Comparison of ENCODE assay signal across 18 mouse cellular contexts in genomic region chr10:79615860-79616259, GRCm38 (mm10). TPM values are rescaled to one million over a fixed set of nuclear protein-coding genes. Genes with fewer than 3 reads are reported as not detected.
A peak's percentile ranks its signal among the peaks of the same experiment; 100 is the strongest.
DNase-seq lines count a peak whose midpoint lies in the region; ATAC-seq lines count a peak whose summit lies in the region.
"Had no signal": no experiment of that assay in that cellular context is flagged by ENCODE, and none has a peak within 500 bp of the region (broad histone marks: within the 10 kb centered on the region; RNA-seq: fewer than 3 reads in every experiment).

No protein-coding gene starts in this region.

- no peak for ATAC-seq in cerebellum, adult (ENCODE audit: insufficient number of reproducible peaks, low FRiP score, low TSS enrichment)
- ATAC-seq in midbrain, embryonic 14.5 days (ENCODE audit: low FRiP score, low TSS enrichment), result no peak

- H3K9me3 ChIP-seq in midbrain, embryonic 14.5 days (ENCODE audit: control insufficient read depth, low read length), result no peaks in the 10 kb centered on the region
- H3K9me3 ChIP-seq: kidney, embryonic 15.5 days had no signal

- H3K4me3 ChIP-seq in midbrain, embryonic 14.5 days (replicated peaks; ENCODE audit: low read depth, low read length), result no peak overlapping the region
- H3K4me3 ChIP-seq: kidney, embryonic 15.5 days had no signal

- no peak overlapping the region for H3K4me2 ChIP-seq in midbrain, embryonic 14.5 days (ENCODE audit: low read length)
- H3K4me2 ChIP-seq: kidney, embryonic 15.5 days had no signal

- no peak overlapping the region for H3K9ac ChIP-seq in midbrain, embryonic 14.5 days (replicated peaks; ENCODE audit: low read length)
- H3K9ac ChIP-seq: kidney, embryonic 15.5 days had no signal

- peaks cover 20% of the 10 kb centered on the region for H3K27me3 ChIP-seq in midbrain, embryonic 14.5 days (ENCODE audit: control insufficient read depth, insufficient read depth, low read length)

- H3K36me3 ChIP-seq in midbrain, embryonic 14.5 days (ENCODE audit: control insufficient read depth, insufficient read depth, low read length), result no peaks in the 10 kb centered on the region
- H3K36me3 ChIP-seq: kidney, embryonic 15.5 days had no signal

- peak; percentile 47 to 53 for DNase-seq in cerebellum, adult 18-20 months
- peak; percentile 66 for DNase-seq in layer of hippocampus, adult 9-11 months
- no peak for DNase-seq in layer of hippocampus, adult 8-10 months (ENCODE audit: low spot score in 2 of 2)
- DNase-seq in cerebellum, postnatal 10 days, result peak; percentile 92 to 97
- DNase-seq in midbrain, embryonic 14.5 days, result peak; percentile 26
- no peak for DNase-seq in B cell, adult 2 months
- DNase-seq in spleen, adult 12 weeks (ENCODE audit: low spot score), result no peak
- DNase-seq: adrenal gland, adult 8-10 months; heart, adult 18-20 months; heart, postnatal 36 days; layer of hippocampus, postnatal 36 days; liver had no signal

- peaks cover 23% of the 10 kb centered on the region for H3K4me1 ChIP-seq in midbrain, embryonic 14.5 days (ENCODE audit: control insufficient read depth, insufficient read depth, low read length)

- WGBS in midbrain, embryonic 14.5 days, result 9% methylated on average over 8 of the region's 8 CpGs

- no peak overlapping the region for H3K27ac ChIP-seq in midbrain, embryonic 14.5 days (replicated peaks; ENCODE audit: low read depth, low read length)
- H3K27ac ChIP-seq: kidney, embryonic 15.5 days; macrophage had no signal

RNA-seq across cellular contexts. Expression of gene C2cd4c, which starts 2.0 kb away (rescaled TPM):
- total RNA-seq in layer of hippocampus, adult 8-10 months (2022), result 10 to 100 TPM; 13.4 to 17.6 (median 15.5) TPM
- 0.84 and 1.4 TPM in 2 replicates for polyA plus RNA-seq in midbrain, embryonic 14.5 days (2014; fragmentation: Nextera tagmentation; extraction: Ambion mirVana)
- total RNA-seq: MEL had no signal
- polyA plus RNA-seq: kidney, embryonic 15.5 days; macrophage had no signal

RNA-seq across cellular contexts. Expression of gene Shc2, which starts 21.9 kb away (rescaled TPM):
- total RNA-seq in layer of hippocampus, adult 8-10 months (2022), result 10 to 100 TPM; 41.1 to 51.9 (median 45.4) TPM
- polyA plus RNA-seq in midbrain, embryonic 14.5 days (2014; fragmentation: Nextera tagmentation; extraction: Ambion mirVana), result 17.2 and 21.6 TPM in 2 replicates
- total RNA-seq: MEL had no signal

RNA-seq across cellular contexts. Expression of gene Theg, which starts 28.7 kb away (rescaled TPM):
- total RNA-seq in layer of hippocampus, adult 8-10 months (2022), result under 1 TPM in 1 of 4 experiments, not detected in 3; 0.61 TPM
- not detected in 2 replicates for polyA plus RNA-seq in midbrain, embryonic 14.5 days (2014; fragmentation: Nextera tagmentation; extraction: Ambion mirVana)
- total RNA-seq: adrenal gland, adult 8-10 months; heart, adult 18-20 months; heart, postnatal 36 days; MEL had no signal
- polyA plus RNA-seq: kidney, embryonic 15.5 days; macrophage; neural tube, embryonic 11.5 days; stomach, embryonic 16.5 days had no signal

RNA-seq across cellular contexts. Expression of gene Odf3l2, which starts 29.7 kb away (rescaled TPM):
- total RNA-seq in layer of hippocampus, adult 8-10 months (2022), result under 1 TPM in 3 of 4 experiments, not detected in 1; 0.27 to 0.60 (median 0.39) TPM
- polyA plus RNA-seq in midbrain, embryonic 14.5 days (2014; fragmentation: Nextera tagmentation; extraction: Ambion mirVana), result 0.17 and 0.40 TPM in 2 replicates
- total RNA-seq: adrenal gland, adult 8-10 months; heart, adult 18-20 months; heart, postnatal 36 days; MEL had no signal
- polyA plus RNA-seq: kidney, embryonic 15.5 days; macrophage; neural tube, embryonic 11.5 days; stomach, embryonic 16.5 days had no signal

RNA-seq across cellular contexts. Expression of gene Madcam1, which starts 48.5 kb away (rescaled TPM):
- total RNA-seq in layer of hippocampus, adult 8-10 months (2022), result not detected
- polyA plus RNA-seq in midbrain, embryonic 14.5 days (2014; fragmentation: Nextera tagmentation; extraction: Ambion mirVana), result 0.31 and 1.00 TPM in 2 replicates
- total RNA-seq: adrenal gland, adult 8-10 months; heart, postnatal 36 days; layer of hippocampus, postnatal 36 days; MEL had no signal
- polyA plus RNA-seq: macrophage had no signal

Comparison
In these comparisons a context has a peak if more than half of its experiments do, and no peak if none do; other contexts are left out.
1. DNase-seq: peak in cerebellum, adult 18-20 months (2 of 2), layer of hippocampus, adult 9-11 months (single experiment), cerebellum, postnatal 10 days (2 of 2) and midbrain, embryonic 14.5 days (single experiment); none in layer of hippocampus, adult 8-10 months (0 of 2), B cell, adult 2 months (0 of 2) and spleen, adult 12 weeks (single experiment).